Mouse (Mus musculus): ENCODE measurements around the gene Shc1.

Shc1 gene

DNA sequence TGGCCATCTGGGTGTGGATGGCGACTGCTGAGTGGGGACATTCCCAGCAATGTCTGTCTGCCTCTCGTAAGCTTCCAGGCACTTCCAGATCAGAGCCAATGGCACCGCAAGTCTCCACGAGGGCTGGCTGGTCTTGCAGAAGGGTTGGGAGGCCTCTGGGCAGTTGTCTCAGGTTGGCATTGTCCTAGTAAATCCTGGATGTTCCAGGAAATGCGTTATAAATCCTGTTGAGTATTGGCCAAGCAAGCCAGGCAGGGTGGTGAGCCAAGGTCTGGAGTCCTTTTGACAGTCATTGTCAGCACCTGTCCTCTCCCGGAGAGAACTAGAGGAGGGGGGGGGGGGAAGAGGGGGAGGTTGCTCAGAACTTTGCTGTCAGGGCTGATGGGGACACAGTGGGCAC, 60.8 kb downstream of the Shc1 start:
- ChIA-PET POLR2A (interaction anchor here in 1 of 4 experiments (1.2 kb wide), 1 partner anchor 20 kb away, joined by 3 read pairs; no protein-coding TSS in a partner anchor), CTCF (interaction anchor here in 3 of 4 experiments (0.5 to 0.8 kb wide), 3 partner anchors 13 to 379 kb away, joined by 3 to 4 read pairs (median 3); no protein-coding TSS in a partner anchor)

All from embryonic stem cell, embryonic (primary cell).